ENCODE assay signal across 8 mouse cellular contexts in genomic region chr2:168161978-168162377, GRCm38 (mm10). TPM values are rescaled to one million over a fixed set of nuclear protein-coding genes. Genes with fewer than 3 reads are reported as not detected.
DNase-seq lines count a peak whose midpoint lies in the region; ATAC-seq and TF ChIP-seq lines count a peak whose summit lies in the region.

No protein-coding gene starts in this region.

- TF ChIP-seq CTCF in lung, embryonic 14.5 days (IDR thresholded peaks at IDR 0.05; ENCODE audit: low read depth), result no peak
- TF ChIP-seq CTCF in small intestine, adult 2 months (IDR thresholded peaks at IDR 0.05; ENCODE audit: extremely low read depth, insufficient read length, insufficient replicate concordance, low read depth, low read length), result no peak

- peak overlapping the region; percentile 62 for H3K4me2 ChIP-seq in lung, embryonic 14.5 days
- peak overlapping the region; percentile 44 for H3K4me2 ChIP-seq in forebrain, embryonic 14.5 days (ENCODE audit: low read length)
- H3K4me2 ChIP-seq in limb, embryonic 15.5 days, result peak overlapping the region; percentile 50

- H3K27me3 ChIP-seq in lung, embryonic 14.5 days (ENCODE audit: insufficient read depth, low read length), result no peaks in the 10 kb centered on the region
- H3K27me3 ChIP-seq in forebrain, embryonic 14.5 days (replicated peaks; ENCODE audit: control insufficient read depth, insufficient read depth, low read length), result no peaks in the 10 kb centered on the region
- no peaks in the 10 kb centered on the region for H3K27me3 ChIP-seq in limb, embryonic 15.5 days
- H3K27me3 ChIP-seq in small intestine, adult 2 months (ENCODE audit: control insufficient read depth, insufficient read depth, low read length), result no peaks in the 10 kb centered on the region

- 9% methylated on average over 14 of the region's 14 CpGs for WGBS in lung, embryonic 14.5 days
- WGBS in forebrain, embryonic 14.5 days, result 8% methylated on average over 14 of the region's 14 CpGs
- WGBS in limb, embryonic 15.5 days, result 6% methylated on average over 14 of the region's 14 CpGs
- 7% methylated on average over 14 of the region's 14 CpGs for WGBS in small intestine, adult 2 months

- H3K36me3 ChIP-seq in lung, embryonic 14.5 days (ENCODE audit: insufficient read depth), result no peaks in the 10 kb centered on the region
- no peaks in the 10 kb centered on the region for H3K36me3 ChIP-seq in forebrain, embryonic 14.5 days (ENCODE audit: control insufficient read depth, insufficient read depth, low read length)
- no peaks in the 10 kb centered on the region for H3K36me3 ChIP-seq in limb, embryonic 15.5 days
- no peaks in the 10 kb centered on the region for H3K36me3 ChIP-seq in small intestine, adult 2 months (ENCODE audit: control insufficient read depth, insufficient read depth, low read length)

- H3K4me3 ChIP-seq in lung, embryonic 14.5 days (ENCODE audit: low read depth, low read length), result peak overlapping the region; percentile 28
- no peak overlapping the region for H3K4me3 ChIP-seq in forebrain, embryonic 14.5 days (ENCODE audit: low read depth, low read length)
- peak overlapping the region; percentile 30 for H3K4me3 ChIP-seq in limb, embryonic 15.5 days
- H3K4me3 ChIP-seq in small intestine, adult 2 months (ENCODE audit: low read depth, low read length), result peak overlapping the region; percentile 36

- peak; percentile 57 for DNase-seq in lung, embryonic 14.5 days
- DNase-seq in lung, postnatal 36 days, result no peak
- no peak for DNase-seq in forebrain, embryonic 14.5 days (ENCODE audit: low spot score)
- no peak for DNase-seq in gastrocnemius, postnatal 14 days
- DNase-seq in ovary, postnatal 14 days (ENCODE audit: low spot score), result no peak

- peak overlapping the region; percentile 93 for H3K27ac ChIP-seq in lung, embryonic 14.5 days (ENCODE audit: low read depth)
- no peak overlapping the region for H3K27ac ChIP-seq in forebrain, embryonic 14.5 days (ENCODE audit: low read depth, low read length)
- peak overlapping the region; percentile 30; the same call in 1 of the 2 replicates for H3K27ac ChIP-seq in limb, embryonic 15.5 days
- no peak overlapping the region for H3K27ac ChIP-seq in small intestine, adult 2 months (ENCODE audit: insufficient read depth, low read depth, low read length)

- intact Hi-C loops in gastrocnemius, postnatal 14 days (cut with DNase I; ENCODE audit: low total_unique reads), result no loop called here

- TF ChIP-seq POLR2A in small intestine, adult 2 months (IDR thresholded peaks at IDR 0.05; ENCODE audit: low read depth, low read length), result no peak

- ATAC-seq in lung, embryonic 14.5 days (ENCODE audit: insufficient read depth), result peak; percentile 18; the same call in 1 of the 2 replicates
- no peak for ATAC-seq in forebrain, embryonic 14.5 days
- no peak for ATAC-seq in limb, embryonic 15.5 days (ENCODE audit: insufficient number of reproducible peaks, low FRiP score, low TSS enrichment, low read depth)
- no peak for ATAC-seq in megakaryocyte-erythroid progenitor cell, adult 5-6 weeks (replicated peaks; ENCODE audit: low FRiP score, low TSS enrichment, poor library complexity, severe bottlenecking)

- H3K9ac ChIP-seq in lung, embryonic 14.5 days, result peak overlapping the region; percentile 51
- peak overlapping the region; percentile 50; the same call in 1 of the 2 replicates for H3K9ac ChIP-seq in forebrain, embryonic 14.5 days (ENCODE audit: low read length)
- H3K9ac ChIP-seq in limb, embryonic 15.5 days, result 0 out of 2 replicates have a peak overlapping the region, but pooled peaks have one; percentile 20

- H3K9me3 ChIP-seq in lung, embryonic 14.5 days (ENCODE audit: low read depth, low read length), result no peaks in the 10 kb centered on the region
- no peaks in the 10 kb centered on the region for H3K9me3 ChIP-seq in forebrain, embryonic 14.5 days (replicated peaks; ENCODE audit: control insufficient read depth, low read length)
- no peaks in the 10 kb centered on the region for H3K9me3 ChIP-seq in limb, embryonic 15.5 days

- peaks cover 6% of the 10 kb centered on the region for H3K4me1 ChIP-seq in lung, embryonic 14.5 days (ENCODE audit: insufficient read depth)
- peaks cover 7% of the 10 kb centered on the region; the same call in 1 of the 2 replicates for H3K4me1 ChIP-seq in forebrain, embryonic 14.5 days (ENCODE audit: control insufficient read depth, insufficient read depth, low read length)
- peaks cover 24% of the 10 kb centered on the region for H3K4me1 ChIP-seq in limb, embryonic 15.5 days
- peaks cover 14% of the 10 kb centered on the region for H3K4me1 ChIP-seq in small intestine, adult 2 months (ENCODE audit: control insufficient read depth, insufficient read depth, insufficient read length, low read length)

RNA-seq across cellular contexts. Expression of gene Adnp, which starts 44.9 kb away (rescaled TPM):
- polyA plus RNA-seq in lung, embryonic 14.5 days (2014; fragmentation: Nextera tagmentation; extraction: Ambion mirVana), result 12.4 and 16.2 TPM in 2 replicates
- polyA plus RNA-seq in forebrain, embryonic 14.5 days (2014; fragmentation: Nextera tagmentation; extraction: Ambion mirVana), result 1.6 and 2.0 TPM in 2 replicates
- polyA plus RNA-seq in limb, embryonic 15.5 days (2015; fragmentation: Nextera tagmentation; extraction: Ambion mirVana), result 3.1 and 3.6 TPM in 2 replicates
- polyA plus RNA-seq in small intestine, adult 2 months (2012; rRNA removed), result 6.4 and 12.9 TPM in 2 replicates
- 10 to 100 TPM; 19.4 to 23.0 TPM for total RNA-seq in gastrocnemius, postnatal 14 days (2021)
- 48.1 and 55.1 TPM in 2 replicates for total RNA-seq in megakaryocyte-erythroid progenitor cell, adult 5-6 weeks (2014; fragmentation: Nextera tagmentation)
- 1.1 TPM in 1 of 2 replicates, not detected in the other for total RNA-seq in megakaryocyte-erythroid progenitor cell, adult 5-6 weeks (2017)

Comparison
In these comparisons a context has a peak if more than half of its experiments do, and no peak if none do; other contexts are left out.
1. H3K27ac ChIP-seq: peak in lung, embryonic 14.5 days (single experiment) and limb, embryonic 15.5 days (single experiment); none in forebrain, embryonic 14.5 days (single experiment) and small intestine, adult 2 months (single experiment).
2. Peak in every context shown above with its lines, with median percentiles within 50 percentile points of each other: H3K4me2 ChIP-seq and H3K9ac ChIP-seq.